Mouse (Mus musculus): Measurements from ENCODE around the gene Zfp39.

GRCm38 (mm10) chr11:58904410-58904718 is 339 bp upstream of the Zfp39 start:
- no peak for TF ChIP-seq POLR2A (IDR thresholded peaks at IDR 0.05; ENCODE audit: low read depth, low read length)
- no peak for TF ChIP-seq CTCF (conservative IDR thresholded peaks at IDR 0.05; ENCODE audit: insufficient read depth, insufficient read length, low read depth, low read length)

All from kidney, adult 2 months (tissue).